Mouse (Mus musculus) C2C12 (cell line): ENCODE results near the gene Pik3c2g. TPM values are rescaled to one million over a fixed set of nuclear protein-coding genes. Genes with fewer than 3 reads are reported as not detected.

Experiments used
- H3K27me3 ChIP-seq: one replicate; pipeline ENCODE4 v1.6.1; 2011; ENCODE audit not compliant: control insufficient read depth, insufficient read depth, insufficient read length
- H3K36me3 ChIP-seq: one replicate; pipeline ENCODE4 v1.6.1; 2011; ENCODE audit not compliant: control insufficient read depth, insufficient read depth
- H3K4me3 ChIP-seq: one replicate; pipeline ENCODE4 v1.5.1; 2011; ENCODE audit warnings: mild to moderate bottlenecking, control low read depth; ENCODE audit not compliant: poor library complexity, insufficient read depth, severe bottlenecking
- H3K79me2 ChIP-seq: one replicate; pipeline ENCODE4 v1.6.1; 2011; ENCODE audit not compliant: control insufficient read depth, insufficient read depth
- H3K79me3 ChIP-seq: one replicate; pipeline ENCODE4 v1.6.1; 2011; ENCODE audit warnings: low read depth, control low read depth
- H3ac ChIP-seq: one replicate; pipeline ENCODE3; 2011; ENCODE audit warnings: low read depth; ENCODE audit not compliant: control insufficient read depth, insufficient read length
- CEBPB ChIP-seq: IDR thresholded peaks from one replicate; pipeline ENCODE4 v1.6.1; 2011; ENCODE audit warnings: low read depth, mild to moderate bottlenecking, control low read depth, moderate library complexity
- CTCF ChIP-seq: IDR thresholded peaks from one replicate; pipeline ENCODE4 v1.5.1; 2011; ENCODE audit not compliant: control insufficient read depth, insufficient read depth, insufficient read length
- FOSL1 ChIP-seq: IDR thresholded peaks from one replicate; pipeline ENCODE4 v1.8.0; 2011; ENCODE audit warnings: mild to moderate bottlenecking, low read length; ENCODE audit not compliant: poor library complexity, insufficient read depth, severe bottlenecking
- MAX ChIP-seq: IDR thresholded peaks from one replicate; pipeline ENCODE4 v1.6.1; 2011; ENCODE audit warnings: mild to moderate bottlenecking, control low read depth
- MYOD1 ChIP-seq: IDR thresholded peaks from one replicate; pipeline ENCODE4 v1.6.1; 2011; ENCODE audit warnings: low read depth; ENCODE audit not compliant: control insufficient read depth, insufficient read length
- MYOG ChIP-seq: IDR thresholded peaks from one replicate; pipeline ENCODE4 v1.6.1; 2011; ENCODE audit not compliant: control insufficient read depth, insufficient read length; ENCODE audit errors: extremely low read depth
- USF1 ChIP-seq: IDR thresholded peaks from one replicate; pipeline ENCODE4 v1.6.1; 2011; ENCODE audit warnings: low read depth, mild to moderate bottlenecking, control low read depth, moderate library complexity
- polyA plus RNA-seq: library from polyadenylated mRNA; unstranded; fragments of >200 nt; fragmentation: generic; extraction: Trizol; gene quantifications from one replicate; pipeline ENCODE4 v1.2.1, GENCODE M21; 2012; ENCODE audit warnings: missing spikeins

Pik3c2g gene
- polyA plus RNA-seq, 1 experiment = not detected

DNA sequence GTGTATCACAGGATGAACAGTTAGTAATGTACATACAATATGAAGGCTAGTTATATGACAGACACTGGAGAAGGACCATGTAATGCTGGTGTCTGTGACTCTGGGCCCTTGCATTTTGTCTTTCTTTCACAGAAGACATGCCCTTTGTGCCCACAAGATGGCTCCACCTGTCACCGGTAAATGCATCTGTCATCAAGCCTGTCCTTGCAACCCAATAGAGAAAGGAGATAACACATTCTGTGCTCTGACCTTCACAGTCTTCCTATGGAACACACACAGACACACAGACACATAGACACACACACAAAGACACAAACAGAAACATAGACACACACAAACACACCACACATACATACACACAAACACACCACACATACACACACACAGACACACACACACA is 75.4 kb downstream of the Pik3c2g start:
- H3K4me3 ChIP-seq = no peak overlapping the region
- TF ChIP-seq CEBPB (no peak), CTCF (no peak), MYOD1 (no peak), MYOG (no peak), FOSL1 (no peak), USF1 (no peak), MAX (no peak)
- no peak overlapping the region for H3ac ChIP-seq
- H3K27me3 ChIP-seq = no peaks in the 10 kb centered on the region
- no peaks in the 10 kb centered on the region for H3K79me3 ChIP-seq
- H3K36me3 ChIP-seq = no peaks in the 10 kb centered on the region
- no peaks in the 10 kb centered on the region for H3K79me2 ChIP-seq

DNA sequence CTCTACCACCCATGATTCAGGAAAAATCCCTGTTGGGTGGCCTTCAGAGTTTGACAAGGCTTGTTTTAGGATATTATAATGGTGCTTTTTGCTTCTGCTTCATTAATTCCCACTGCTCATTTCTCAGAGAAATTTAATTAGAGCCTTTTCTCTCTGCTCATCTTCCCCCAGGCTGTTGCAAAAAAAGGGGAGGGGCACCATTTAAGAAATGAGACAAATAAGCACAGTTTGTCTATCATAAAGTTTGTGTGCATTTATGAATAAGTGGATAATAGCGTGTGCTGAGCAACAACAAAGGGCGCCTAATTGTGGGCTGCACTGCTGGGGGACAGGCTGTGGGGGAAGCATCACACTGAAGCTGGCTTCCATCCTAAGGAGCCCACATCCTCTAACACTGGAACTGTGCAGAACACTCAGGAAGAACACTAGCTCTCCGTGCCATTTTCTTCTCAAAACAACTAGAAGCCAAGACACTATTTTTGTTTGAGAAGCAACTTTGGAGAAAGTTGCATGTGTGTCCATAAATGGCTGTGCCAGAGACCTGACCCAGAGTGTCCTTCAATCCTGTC is 131.5 kb downstream of the Pik3c2g start:
- TF ChIP-seq USF1 = no peak
- no peak for TF ChIP-seq FOSL1
- no peak for TF ChIP-seq CTCF
- TF ChIP-seq MYOG = no peak
- TF ChIP-seq MYOD1 = no peak
- no peak for TF ChIP-seq MAX
- TF ChIP-seq CEBPB = no peak
- no peak overlapping the region for H3ac ChIP-seq
- no peaks in the 10 kb centered on the region for H3K27me3 ChIP-seq
- no peaks in the 10 kb centered on the region for H3K79me3 ChIP-seq
- no peak overlapping the region for H3K4me3 ChIP-seq
- no peaks in the 10 kb centered on the region for H3K36me3 ChIP-seq
- H3K79me2 ChIP-seq = no peaks in the 10 kb centered on the region

DNA sequence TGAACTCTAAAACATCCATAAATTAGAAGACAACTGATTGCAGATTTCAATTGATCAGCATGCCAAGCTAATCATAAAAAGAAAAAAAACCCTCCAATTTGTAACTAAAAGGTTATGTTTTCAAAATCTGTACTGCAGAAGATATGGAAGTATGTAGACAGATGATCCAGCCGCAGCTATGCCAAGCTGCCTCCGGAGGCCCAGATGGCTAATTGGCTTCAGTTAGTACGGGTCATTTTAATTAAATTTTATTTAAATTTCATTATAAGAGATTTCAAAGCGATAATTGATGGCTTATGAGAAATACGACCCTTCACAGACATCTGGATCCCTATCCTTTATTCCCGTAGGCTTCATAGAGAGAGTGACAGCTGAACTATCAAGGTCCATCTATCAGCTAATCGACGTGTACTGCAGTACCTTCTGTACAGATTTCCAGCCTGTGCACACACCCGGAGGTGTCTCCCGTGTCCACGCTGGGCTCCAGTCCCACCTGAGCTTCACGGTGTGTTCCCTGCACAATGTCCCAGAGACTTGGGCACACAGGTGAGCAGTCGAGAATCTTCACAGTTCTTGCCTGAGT is 132.7 kb downstream of the Pik3c2g start:
- Histone ChIP-seq H3K36me3 (no peaks in the 10 kb centered on the region), H3K79me2 (no peaks in the 10 kb centered on the region), H3K79me3 (no peaks in the 10 kb centered on the region), H3ac (no peak overlapping the region), H3K4me3 (no peak overlapping the region), H3K27me3 (no peaks in the 10 kb centered on the region)
- TF ChIP-seq CEBPB (no peak), FOSL1 (no peak), MAX (no peak), MYOD1 (no peak), CTCF (no peak), USF1 (no peak), MYOG (no peak)

DNA sequence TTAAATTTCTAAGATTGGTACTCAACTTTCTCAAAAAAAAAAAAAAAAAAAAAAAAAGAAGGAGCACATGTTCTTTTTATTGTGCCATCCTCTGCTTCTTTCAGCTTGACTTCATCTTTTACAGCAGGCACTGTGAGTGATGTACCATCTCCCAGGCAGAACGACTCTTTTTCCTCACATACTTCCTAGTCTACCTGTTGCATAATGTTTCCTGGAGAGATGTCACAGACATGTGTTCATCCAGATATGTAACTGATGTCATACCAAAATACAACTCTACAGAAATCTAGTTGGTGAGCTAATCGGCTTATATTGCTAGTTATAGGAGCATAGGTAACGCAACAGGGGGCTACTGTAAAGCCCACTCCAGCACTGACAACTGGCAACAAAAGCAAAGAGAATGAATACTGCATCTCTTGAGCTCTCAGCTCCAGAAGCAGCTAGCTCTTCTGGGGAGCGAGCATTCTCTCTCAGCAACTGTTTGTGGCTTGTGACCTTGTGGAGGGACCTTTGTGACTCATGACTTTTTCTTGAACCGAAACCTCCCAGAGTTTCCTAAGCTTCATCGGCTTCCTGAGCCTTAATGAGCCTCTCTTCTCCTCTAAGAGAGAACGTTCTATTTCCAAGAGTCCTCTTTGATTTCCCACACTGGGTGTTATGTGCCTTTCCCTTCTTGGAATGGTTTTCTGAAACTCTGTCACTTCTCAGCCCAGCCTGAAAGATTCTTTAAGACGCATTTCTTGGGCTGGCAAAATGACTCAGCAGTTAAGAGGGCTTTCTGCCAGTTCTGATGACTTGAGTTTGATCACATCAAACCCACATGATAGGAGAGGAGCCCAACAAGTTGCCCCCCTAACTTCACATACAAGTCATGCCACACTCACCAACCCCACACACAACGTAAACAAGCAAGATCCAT is 148.9 kb downstream of the Pik3c2g start:
- Histone ChIP-seq H3ac (no peak overlapping the region), H3K79me2 (no peaks in the 10 kb centered on the region), H3K4me3 (no peak overlapping the region), H3K79me3 (no peaks in the 10 kb centered on the region), H3K27me3 (no peaks in the 10 kb centered on the region), H3K36me3 (no peaks in the 10 kb centered on the region)
- TF ChIP-seq CTCF (no peak), MYOG (no peak), FOSL1 (no peak), MYOD1 (no peak), MAX (no peak), USF1 (no peak), CEBPB (no peak)

DNA sequence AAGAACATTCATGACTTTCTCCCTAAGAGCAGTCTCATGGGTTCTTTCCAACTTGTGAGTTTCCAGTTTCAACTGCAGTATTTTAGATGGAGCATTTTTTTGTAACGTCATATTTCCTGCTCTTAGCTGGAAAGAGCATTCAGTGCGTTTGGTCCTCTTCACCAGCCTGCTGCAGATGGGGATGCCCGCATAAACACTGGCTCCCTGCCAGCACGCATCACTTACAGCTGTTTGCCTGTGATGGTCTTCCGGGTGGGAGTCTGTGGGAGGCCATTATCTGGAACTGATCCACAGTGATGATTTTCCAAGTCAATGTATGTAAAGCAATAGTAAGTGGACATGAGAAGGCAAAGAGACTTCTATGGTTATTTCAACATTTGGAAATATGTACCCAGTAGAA is 151.3 kb downstream of the Pik3c2g start:
- Histone ChIP-seq H3ac (no peak overlapping the region), H3K27me3 (no peaks in the 10 kb centered on the region), H3K79me3 (no peaks in the 10 kb centered on the region), H3K4me3 (no peak overlapping the region), H3K79me2 (no peaks in the 10 kb centered on the region), H3K36me3 (no peaks in the 10 kb centered on the region)
- TF ChIP-seq CTCF (no peak), MAX (no peak), FOSL1 (no peak), CEBPB (no peak), USF1 (no peak)
